Mouse (Mus musculus): ENCODE results near the gene Slc22a23. TPM values are rescaled to one million over a fixed set of nuclear protein-coding genes. Genes with fewer than 3 reads are reported as not detected.
A peak's percentile ranks its signal among the peaks of the same experiment; 100 is the strongest.

Slc22a23 gene
- total and polyA plus RNA-seq, 3 experiments: 0.47 to 1.3 (median 0.85) TPM

GRCm38 (mm10) chr13:34156133-34156839 is 188.7 kb downstream of the Slc22a23 start:
- dilution Hi-C loops (cut with MboI; ENCODE audit: extremely low pct_ligation_motif_present, extremely low pct_unique_long_range_greater_than_20kb, low sequenced_read_pairs) (no loop called here), in situ Hi-C loops (cut with MboI; ENCODE audit: low pct_ligation_motif_present, low pct_unique_long_range_greater_than_20kb, low sequenced_read_pairs) (loop anchor here (10.0 kb wide), 1 partner anchor 201 kb away; no protein-coding TSS in a partner anchor)
- Histone ChIP-seq H3K27me3 (replicated peaks) (no peaks in the 10 kb centered on the region), H3K27ac (ENCODE audit: insufficient read depth, low read depth) (no peak overlapping the region), H3K36me3 (replicated peaks in 1 of 2; ENCODE audit: control insufficient read depth in 1 of 2, insufficient read depth in 1 of 2, low read length in 1 of 2) (no peaks in the 10 kb centered on the region), H3K4me2 (ENCODE audit: insufficient read depth, low read depth, poor library complexity, severe bottlenecking) (no peak overlapping the region), H3K4me3 (replicated peaks in 1 of 3; ENCODE audit: low read depth in 2 of 3, low read length in 2 of 3, poor library complexity in 1 of 3) (no peak overlapping the region), H3K4me1 (ENCODE audit: control insufficient read depth in 1 of 2, insufficient read depth in 2 of 2) (peaks cover 7 to 36% of the 10 kb centered on the region in 2 experiments), H3K9ac (ENCODE audit: insufficient read depth, low read depth) (no peak overlapping the region), H3K9me3 (replicated peaks; ENCODE audit: low read length) (peaks cover 4% of the 10 kb centered on the region), H3K79me2 (replicated peaks; ENCODE audit: control insufficient read depth, extremely low read depth, insufficient read depth, poor library complexity, severe bottlenecking) (no peaks in the 10 kb centered on the region)
- TF ChIP-seq HCFC1 (IDR thresholded peaks at IDR 0.05; ENCODE audit: low read depth, low read length) (no peak), MYC (IDR thresholded peaks at IDR 0.05; ENCODE audit: low read depth, low read length) (no peak), TCF12 (IDR thresholded peaks at IDR 0.05; ENCODE audit: low read depth, low read length) (no peak), MXI1 (IDR thresholded peaks at IDR 0.05; ENCODE audit: low read depth, low read length) (no peak), USF1 (IDR thresholded peaks at IDR 0.05; ENCODE audit: low read depth, low read length) (no peak), RCOR1 (conservative IDR thresholded peaks at IDR 0.05; ENCODE audit: low read depth, low read length) (no peak), MAZ (IDR thresholded peaks at IDR 0.05; ENCODE audit: low read depth, low read length) (no peak), NRF1 (IDR thresholded peaks at IDR 0.05; ENCODE audit: low read depth, low read length) (no peak), USF2 (conservative IDR thresholded peaks at IDR 0.05; ENCODE audit: low read depth, low read length) (no peak), NELFE (IDR thresholded peaks at IDR 0.05; ENCODE audit: low read depth, low read length) (no peak), SMC3 (IDR thresholded peaks at IDR 0.05; ENCODE audit: low read depth, low read length) (no peak), JUN (IDR thresholded peaks at IDR 0.05; ENCODE audit: insufficient read depth, low read depth, low read length) (no peak), GABPA (IDR thresholded peaks at IDR 0.05; ENCODE audit: insufficient replicate concordance, low read depth, low read length) (no peak), MAFK (IDR thresholded peaks at IDR 0.05; ENCODE audit: insufficient replicate concordance, low read length) (no peak), UBTF (IDR thresholded peaks at IDR 0.05; ENCODE audit: low read depth, low read length) (no peak), TBP (conservative IDR thresholded peaks at IDR 0.05; ENCODE audit: low read depth, low read length) (no peak)
- peak; percentile 69 for DNase-seq (ENCODE audit: extremely low read depth)

- Histone ChIP-seq H3K4me3 (replicated peaks in 1 of 3; ENCODE audit: low read depth in 2 of 3, low read length in 2 of 3, poor library complexity in 1 of 3) (peak overlapping the region in 2 of 3 experiments; percentile 34 to 46), H3K9ac (ENCODE audit: insufficient read depth, low read depth) (no peak overlapping the region), H3K79me2 (replicated peaks; ENCODE audit: control insufficient read depth, extremely low read depth, insufficient read depth, poor library complexity, severe bottlenecking) (no peaks in the 10 kb centered on the region), H3K27me3 (replicated peaks) (no peaks in the 10 kb centered on the region), H3K27ac (ENCODE audit: insufficient read depth, low read depth) (no peak overlapping the region), H3K4me2 (ENCODE audit: insufficient read depth, low read depth, poor library complexity, severe bottlenecking) (peak overlapping the region; percentile 95), H3K4me1 (ENCODE audit: control insufficient read depth in 1 of 2, insufficient read depth in 2 of 2) (peaks cover 6 to 31% of the 10 kb centered on the region in 2 experiments), H3K36me3 (replicated peaks in 1 of 2; ENCODE audit: control insufficient read depth in 1 of 2, insufficient read depth in 1 of 2, low read length in 1 of 2) (no peaks in the 10 kb centered on the region), H3K9me3 (replicated peaks; ENCODE audit: low read length) (peaks cover 4% of the 10 kb centered on the region)
- dilution Hi-C loops (cut with MboI; ENCODE audit: extremely low pct_ligation_motif_present, extremely low pct_unique_long_range_greater_than_20kb, low sequenced_read_pairs) (no loop called here), in situ Hi-C loops (cut with MboI; ENCODE audit: low pct_ligation_motif_present, low pct_unique_long_range_greater_than_20kb, low sequenced_read_pairs) (loop anchor here (10.0 kb wide), 1 partner anchor 200 kb away; no protein-coding TSS in a partner anchor)
- peak; percentile 84 for DNase-seq (ENCODE audit: extremely low read depth)
- peak; percentile 43; the same call in 1 of the 2 replicates for TF ChIP-seq SIN3A (IDR thresholded peaks at IDR 0.05; ENCODE audit: low read length)
- TF ChIP-seq ELF1 (IDR thresholded peaks at IDR 0.05; ENCODE audit: low read depth, low read length): peak; percentile 39; the same call in 1 of the 2 replicates
- 0 out of 2 replicates have a peak, but pooled peaks have one; percentile 37 for TF ChIP-seq RCOR1 (conservative IDR thresholded peaks at IDR 0.05; ENCODE audit: low read depth, low read length)
- no peak for TF ChIP-seq KAT2A (IDR thresholded peaks at IDR 0.05; ENCODE audit: insufficient replicate concordance, low read length)
- TF ChIP-seq HCFC1 (IDR thresholded peaks at IDR 0.05; ENCODE audit: low read depth, low read length): peak; percentile 20; the same call in 1 of the 2 replicates
- TF ChIP-seq EP300 (IDR thresholded peaks at IDR 0.05; ENCODE audit: low read length): 0 out of 2 replicates have a peak, but pooled peaks have one; percentile 23
- no peak; the same call in 1 of the 2 replicates for TF ChIP-seq MXI1 (IDR thresholded peaks at IDR 0.05; ENCODE audit: low read depth, low read length)
- TF ChIP-seq ZC3H11A (IDR thresholded peaks at IDR 0.05; ENCODE audit: low read depth, low read length): peak; percentile 34; the same call in 1 of the 2 replicates
- TF ChIP-seq IRF4 (IDR thresholded peaks at IDR 0.05; ENCODE audit: low read depth, low read length): peak; percentile 54
- TF ChIP-seq USF2 (conservative IDR thresholded peaks at IDR 0.05; ENCODE audit: low read depth, low read length): no peak
- TF ChIP-seq TCF12 (IDR thresholded peaks at IDR 0.05; ENCODE audit: low read depth, low read length): 0 out of 2 replicates have a peak, but pooled peaks have one; percentile 29
- TF ChIP-seq CTCF (conservative IDR thresholded peaks at IDR 0.05 in 1 of 2, IDR thresholded peaks at IDR 0.05 in 1 of 2; ENCODE audit: low read depth in 2 of 2, low read length in 2 of 2): peak; percentile 60 to 74
- TF ChIP-seq MYC (IDR thresholded peaks at IDR 0.05; ENCODE audit: low read depth, low read length): peak; percentile 57
- peak; percentile 49; the same call in 1 of the 2 replicates for TF ChIP-seq MAX (IDR thresholded peaks at IDR 0.05; ENCODE audit: low read length)
- TF ChIP-seq SMC3 (IDR thresholded peaks at IDR 0.05; ENCODE audit: low read depth, low read length): peak; percentile 89
- TF ChIP-seq POLR2AphosphoS2 (IDR thresholded peaks at IDR 0.05; ENCODE audit: low read depth, low read length): no peak
- TF ChIP-seq CHD2 (IDR thresholded peaks at IDR 0.05; ENCODE audit: low read length): 0 out of 2 replicates have a peak, but pooled peaks have one; percentile 29
- TF ChIP-seq MAFK (IDR thresholded peaks at IDR 0.05; ENCODE audit: insufficient replicate concordance, low read length): peak; percentile 35; the same call in 1 of the 2 replicates
- TF ChIP-seq BHLHE40 (IDR thresholded peaks at IDR 0.05; ENCODE audit: low read depth, low read length): 0 out of 2 replicates have a peak, but pooled peaks have one; percentile 17
- TF ChIP-seq RAD21 (IDR thresholded peaks at IDR 0.05; ENCODE audit: low read depth, low read length): peak; percentile 52
- TF ChIP-seq MEF2A (IDR thresholded peaks at IDR 0.05; ENCODE audit: borderline replicate concordance, low read depth, low read length): no peak
Observed at GRCm38 (mm10) chr13:34154931-34155272, 190.1 kb downstream of the Slc22a23 start.
